Mouse (Mus musculus): ENCODE measurements at regions not wholly inside any gene's neighbourhood (a gene's known extent, or its start where the extent isn't known, plus 50 kb on each side); places are given as distances from the start of the nearest gene placed in this dataset.

DNA sequence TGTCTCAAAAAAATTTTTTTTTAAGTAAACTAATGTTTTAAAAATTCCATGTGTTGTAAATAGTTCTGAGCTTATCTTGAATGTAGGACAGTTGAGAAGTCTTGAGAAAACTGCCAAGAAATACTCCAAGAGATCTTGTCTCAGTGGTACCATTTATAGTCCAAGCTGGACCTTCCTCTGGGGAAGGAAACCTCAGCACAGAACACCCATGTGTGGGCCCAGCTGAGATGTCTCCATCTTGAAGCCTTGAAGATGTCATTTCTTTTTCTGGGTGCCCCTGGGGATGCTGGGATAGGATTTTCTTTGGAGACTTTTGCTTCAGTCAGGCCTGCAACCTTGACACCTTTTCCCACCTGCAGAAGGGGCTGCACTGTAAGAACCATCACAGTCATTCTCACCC is 101.4 kb upstream of the Cops8 start:
- TF ChIP-seq CTCF (IDR thresholded peaks at IDR 0.05) (no peak), POLR2A (IDR thresholded peaks at IDR 0.05; ENCODE audit: insufficient read depth, low read depth, low read length) (no peak)

Measured in heart, adult 2 months (tissue).